In genomic region chr4:149323730-149324129, GRCm38 (mm10) we compare ENCODE assay signal across 18 mouse cellular contexts. TPM values are rescaled to one million over a fixed set of nuclear protein-coding genes. Genes with fewer than 3 reads are reported as not detected.
DNase-seq lines count a peak whose midpoint lies in the region; ATAC-seq lines count a peak whose summit lies in the region.
"Had no signal": no experiment of that assay in that cellular context is flagged by ENCODE, and none has a peak within 500 bp of the region (broad histone marks: within the 10 kb centered on the region; RNA-seq: fewer than 3 reads in every experiment).

No protein-coding gene starts in this region.

- DNase-seq in retina, adult 2 months (ENCODE audit: low read depth, low spot score): peak; percentile 89
- DNase-seq in retina, embryonic 14.5 days (ENCODE audit: low spot score): no peak
- peak; percentile 62 for DNase-seq in heart, adult 8-10 months (ENCODE audit: low spot score)
- peak; percentile 88 for DNase-seq in skeletal muscle tissue, adult 2 months (ENCODE audit: low read depth, low spot score)
- no peak for DNase-seq in right cerebral cortex, postnatal 14 days
- DNase-seq: adrenal gland, postnatal 36 days; cerebellum, adult 9-10 months; kidney, adult 11 months; kidney, postnatal 14 days; lung, adult 18-20 months; right cerebral cortex, postnatal 25 days; thymus, postnatal 25 days had no signal

- no peak overlapping the region for H3K9ac ChIP-seq in heart, embryonic 16.5 days (ENCODE audit: low read length)
- no peak overlapping the region for H3K9ac ChIP-seq in midbrain, embryonic 13.5 days (replicated peaks)
- H3K9ac ChIP-seq: embryonic facial prominence, embryonic 13.5 days had no signal

- no peaks in the 10 kb centered on the region for H3K27me3 ChIP-seq in heart, embryonic 16.5 days (ENCODE audit: control insufficient read depth, insufficient read depth, low read length)
- no peaks in the 10 kb centered on the region for H3K27me3 ChIP-seq in midbrain, embryonic 13.5 days
- H3K27me3 ChIP-seq: embryonic facial prominence, embryonic 13.5 days had no signal

- peaks cover 5% of the 10 kb centered on the region; the same call in 1 of the 2 replicates for H3K36me3 ChIP-seq in heart, embryonic 16.5 days (ENCODE audit: control insufficient read depth, insufficient read depth)
- peaks cover 15% of the 10 kb centered on the region for H3K36me3 ChIP-seq in midbrain, embryonic 13.5 days

- peak overlapping the region; percentile 85 for H3K27ac ChIP-seq in heart, embryonic 16.5 days (ENCODE audit: low read length)
- no peak overlapping the region for H3K27ac ChIP-seq in midbrain, embryonic 13.5 days
- H3K27ac ChIP-seq: embryonic facial prominence, embryonic 13.5 days; stomach, postnatal 0 days had no signal

- H3K9me3 ChIP-seq in heart, embryonic 16.5 days (replicated peaks; ENCODE audit: control insufficient read depth, low read length): no peaks in the 10 kb centered on the region
- H3K9me3 ChIP-seq in midbrain, embryonic 13.5 days: no peaks in the 10 kb centered on the region
- H3K9me3 ChIP-seq: embryonic facial prominence, embryonic 13.5 days had no signal

- peaks cover 49% of the 10 kb centered on the region for H3K4me1 ChIP-seq in heart, embryonic 16.5 days (ENCODE audit: control insufficient read depth, insufficient read depth, low read length)
- 0 out of 2 replicates have a peak, but pooled peaks cover 2% of the 10 kb centered on the region for H3K4me1 ChIP-seq in midbrain, embryonic 13.5 days (replicated peaks)
- H3K4me1 ChIP-seq: embryonic facial prominence, embryonic 13.5 days had no signal

- H3K4me3 ChIP-seq in heart, embryonic 16.5 days (ENCODE audit: low read length): no peak overlapping the region
- H3K4me3 ChIP-seq in midbrain, embryonic 13.5 days (replicated peaks): no peak overlapping the region
- H3K4me3 ChIP-seq: embryonic facial prominence, embryonic 13.5 days had no signal

- H3K4me2 ChIP-seq in heart, embryonic 16.5 days (ENCODE audit: low read depth, low read length): peak overlapping the region; percentile 34
- no peak overlapping the region for H3K4me2 ChIP-seq in midbrain, embryonic 13.5 days (replicated peaks)
- H3K4me2 ChIP-seq: embryonic facial prominence, embryonic 13.5 days; midbrain, embryonic 11.5 days had no signal

- peak; percentile 76 for ATAC-seq in heart, embryonic 16.5 days (replicated peaks; ENCODE audit: extremely low read depth, insufficient read depth, low FRiP score)
- no peak for ATAC-seq in midbrain, embryonic 13.5 days
- ATAC-seq: hindbrain, embryonic 16.5 days had no signal

- WGBS in heart, embryonic 16.5 days: 36% methylated on average over 16 of the region's 16 CpGs
- WGBS in midbrain, embryonic 13.5 days: 87% methylated on average over 16 of the region's 16 CpGs

RNA-seq across cellular contexts. Expression of gene Kif1b, which starts 16.2 kb away (rescaled TPM):
- 100 to 1,000 TPM; 159 to 211 (median 191) TPM for total RNA-seq in heart, adult 8-10 months (2022)
- polyA plus RNA-seq in heart, embryonic 16.5 days (2015; fragmentation: Nextera tagmentation; extraction: Ambion mirVana): 39.8 and 47.5 TPM in 2 replicates
- polyA plus RNA-seq in midbrain, embryonic 13.5 days (2015; fragmentation: Nextera tagmentation; extraction: Ambion mirVana): 160 and 164 TPM in 2 replicates

Comparison
In these comparisons a context has a peak if more than half of its experiments do, and no peak if none do; other contexts are left out.
1. DNase-seq: peak in retina, adult 2 months (single experiment), heart, adult 8-10 months (single experiment) and skeletal muscle tissue, adult 2 months (single experiment); none in retina, embryonic 14.5 days (single experiment) and right cerebral cortex, postnatal 14 days (single experiment).